Mouse (Mus musculus) CH12.LX (cell line): ENCODE measurements around the gene 9530053A07Rik. TPM values are rescaled to one million over a fixed set of nuclear protein-coding genes. Genes with fewer than 3 reads are reported as not detected.

ENCODE experiments used
- DNase-seq: peaks from one replicate; pipeline ENCODE4 v3.0.0-alpha.2; 2013; ENCODE audit errors: extremely low read depth
- H3K27ac ChIP-seq: 2 replicates; pipeline ENCODE4 v1.5.1; 2012; ENCODE audit warnings: low read depth, mild to moderate bottlenecking, control low read depth, moderate library complexity; ENCODE audit not compliant: insufficient read depth
- H3K27me3 ChIP-seq: replicated peaks from 2 replicates; pipeline ENCODE3; 2012; ENCODE audit warnings: inconsistent platforms
- H3K36me3 ChIP-seq, 2 experiments: replicated peaks in 1 of 2; 2 replicates each; pipeline versions ENCODE3 to v1.6.1; 2012; ENCODE audit warnings: inconsistent platforms in 1 of 2, low read length in 1 of 2, mild to moderate bottlenecking in 1 of 2, mixed read lengths in 1 of 2, moderate library complexity in 1 of 2; ENCODE audit not compliant: control insufficient read depth in 1 of 2, insufficient read depth in 1 of 2
- H3K4me1 ChIP-seq, 2 experiments: 2 replicates each; pipeline ENCODE4 v1.6.1; 2012; ENCODE audit warnings: inconsistent platforms in 1 of 2, moderate library complexity in 1 of 2; ENCODE audit not compliant: insufficient read depth in 2 of 2, control insufficient read depth in 1 of 2
- H3K4me2 ChIP-seq: 2 replicates; pipeline ENCODE4 v1.6.1; 2012; ENCODE audit warnings: low read depth, mild to moderate bottlenecking, control low read depth; ENCODE audit not compliant: poor library complexity, insufficient read depth, severe bottlenecking
- H3K4me3 ChIP-seq, 3 experiments: fragments of 150-350 bp in 1 of 3; sonication (generic) in 1 of 3; replicated peaks in 1 of 3; 2 replicates each; pipeline versions ENCODE3 to v1.5.1; 2011 to 2012; ENCODE audit warnings: low read depth in 2 of 3, low read length in 2 of 3, mild to moderate bottlenecking in 2 of 3, moderate library complexity in 2 of 3, control low read depth in 1 of 3, improper control_type of control experiment in 1 of 3, inconsistent platforms in 1 of 3, mixed read lengths in 1 of 3; ENCODE audit not compliant: poor library complexity in 1 of 3
- H3K79me2 ChIP-seq: replicated peaks from 2 replicates; pipeline ENCODE4 v1.6.1; 2012; ENCODE audit warnings: mild to moderate bottlenecking, moderate library complexity; ENCODE audit not compliant: control insufficient read depth, poor library complexity, insufficient read depth, severe bottlenecking; ENCODE audit errors: extremely low read depth
- H3K9ac ChIP-seq: 2 replicates; pipeline ENCODE4 v1.6.1; 2012; ENCODE audit warnings: low read depth, mild to moderate bottlenecking, control low read depth, moderate library complexity; ENCODE audit not compliant: insufficient read depth
- H3K9me3 ChIP-seq: replicated peaks from 2 replicates; pipeline ENCODE3; 2012; ENCODE audit warnings: low read length, inconsistent platforms, mixed read lengths
- BHLHE40 ChIP-seq: IDR thresholded peaks from 2 replicates; pipeline ENCODE4 v1.6.1; 2011; ENCODE audit warnings: mild to moderate bottlenecking, low read depth, low read length, improper control_type of control experiment
- ELF1 ChIP-seq: IDR thresholded peaks from 2 replicates; pipeline ENCODE4 v1.6.1; 2014; ENCODE audit warnings: low read depth, mild to moderate bottlenecking, inconsistent platforms, low read length, improper control_type of control experiment
- ETS1 ChIP-seq: conservative IDR thresholded peaks from 2 replicates; pipeline ENCODE4 v1.6.1; 2012; ENCODE audit warnings: low read depth, mild to moderate bottlenecking, inconsistent platforms, low read length, improper control_type of control experiment, moderate library complexity
- GABPA ChIP-seq: IDR thresholded peaks from 2 replicates; pipeline ENCODE4 v1.6.1; 2012; ENCODE audit warnings: low read depth, low read length, improper control_type of control experiment, inconsistent platforms; ENCODE audit not compliant: insufficient replicate concordance
- JUND ChIP-seq: conservative IDR thresholded peaks from 2 replicates; pipeline ENCODE4 v1.6.1; 2011; ENCODE audit warnings: low read depth, low read length, improper control_type of control experiment
- KAT2A ChIP-seq: IDR thresholded peaks from 2 replicates; pipeline ENCODE4 v1.6.1; 2012; ENCODE audit warnings: low read length, improper control_type of control experiment, inconsistent platforms; ENCODE audit not compliant: insufficient replicate concordance
- MAFK ChIP-seq: IDR thresholded peaks from 2 replicates; pipeline ENCODE4 v1.6.1; 2011; ENCODE audit warnings: low read length, improper control_type of control experiment; ENCODE audit not compliant: insufficient replicate concordance
- MAX ChIP-seq: IDR thresholded peaks from 2 replicates; pipeline ENCODE4 v1.6.1; 2011; ENCODE audit warnings: low read length, improper control_type of control experiment
- MYC ChIP-seq: IDR thresholded peaks from 2 replicates; pipeline ENCODE4 v1.6.1; 2011; ENCODE audit warnings: low read depth, mild to moderate bottlenecking, improper control_type of control experiment, low read length
- NRF1 ChIP-seq: IDR thresholded peaks from 2 replicates; pipeline ENCODE4 v1.6.1; 2014; ENCODE audit warnings: low read depth, mild to moderate bottlenecking, inconsistent platforms, low read length, improper control_type of control experiment, moderate library complexity
- POLR2A ChIP-seq: IDR thresholded peaks from 2 replicates; pipeline ENCODE4 v1.6.1; 2011; ENCODE audit warnings: low read depth, mild to moderate bottlenecking, improper control_type of control experiment, low read length
- RAD21 ChIP-seq: IDR thresholded peaks from 2 replicates; pipeline ENCODE4 v1.6.1; 2011; ENCODE audit warnings: low read depth, mild to moderate bottlenecking, low read length, improper control_type of control experiment, moderate library complexity
- SIN3A ChIP-seq: IDR thresholded peaks from 2 replicates; pipeline ENCODE4 v1.6.1; 2012; ENCODE audit warnings: low read length, improper control_type of control experiment, inconsistent platforms
- USF1 ChIP-seq: IDR thresholded peaks from 2 replicates; pipeline ENCODE4 v1.6.1; 2014; ENCODE audit warnings: low read depth, mild to moderate bottlenecking, inconsistent platforms, low read length, improper control_type of control experiment
- ZKSCAN1 ChIP-seq: IDR thresholded peaks from 2 replicates; pipeline ENCODE4 v1.6.1; 2012; ENCODE audit warnings: low read depth, inconsistent platforms, low read length, improper control_type of control experiment, borderline replicate concordance
- dilution Hi-C: fragments of 300-500 bp; cut with MboI; formaldehyde crosslinking; loops from 2 replicates; pipeline ENCODE4 v1.14.3; 2020; ENCODE audit warnings: low sequenced_read_pairs; ENCODE audit not compliant: extremely low pct_unique_long_range_greater_than_20kb, extremely low pct_ligation_motif_present
- in situ Hi-C: fragments of 300-500 bp; cut with MboI; formaldehyde crosslinking; loops from 3 replicates; pipeline ENCODE4 v1.14.3; 2019; ENCODE audit warnings: low sequenced_read_pairs, low pct_ligation_motif_present, low pct_unique_long_range_greater_than_20kb, mixed read lengths
- polyA plus RNA-seq: library from polyadenylated mRNA; unstranded; fragments of >175 nt; gene quantifications from 2 replicates; pipeline ENCODE4 v1.2.1, GENCODE M21; 2012; ENCODE audit warnings: low read depth; ENCODE audit not compliant: insufficient read length
- total RNA-seq, 2 experiments: library from RNA; depleted of rRNA; stranded (reverse); fragments of 300-350 nt in 1 of 2; fragments of >200 nt in 1 of 2; gene quantifications; 2 replicates each; pipeline ENCODE4 v1.2.3; 2012 to 2014

The 9530053A07Rik gene
- total and polyA plus RNA-seq, 3 experiments = 0.03 to 0.64 (median 0.05) TPM

GRCm38 (mm10) chr7:28093541-28093940 lies 35.7 kb upstream of the 9530053A07Rik start:
- Histone ChIP-seq H3K9ac (no peak overlapping the region), H3K4me1 (no peaks in the 10 kb centered on the region), H3K4me2 (no peak overlapping the region), H3K36me3 (no peaks in the 10 kb centered on the region), H3K79me2 (no peaks in the 10 kb centered on the region), H3K9me3 (no peaks in the 10 kb centered on the region), H3K27ac (no peak overlapping the region), H3K27me3 (peaks cover 51% of the 10 kb centered on the region), H3K4me3 (no peak overlapping the region)
- dilution Hi-C loops (no loop called here), in situ Hi-C loops (no loop called here)
- no peak for DNase-seq
- TF ChIP-seq JUND (no peak), MAFK (no peak), BHLHE40 (no peak), SIN3A (no peak), RAD21 (no peak), POLR2A (no peak), ZKSCAN1 (no peak), GABPA (no peak), NRF1 (no peak), USF1 (no peak), ELF1 (no peak), MAX (no peak)

- in situ Hi-C loops = no loop called here
- DNase-seq = no peak
Measured at GRCm38 (mm10) chr7:28099101-28099500, 30.2 kb upstream of the 9530053A07Rik start.

More at GRCm38 (mm10) chr7:28099101-28099500, 30.2 kb upstream of the 9530053A07Rik start:
- H3K9me3 ChIP-seq = peaks cover 8% of the 10 kb centered on the region
- no peak overlapping the region for H3K27ac ChIP-seq
- no peaks in the 10 kb centered on the region for H3K4me1 ChIP-seq
- no peak overlapping the region for H3K9ac ChIP-seq
- dilution Hi-C loops = no loop called here
- H3K36me3 ChIP-seq = no peaks in the 10 kb centered on the region
- no peaks in the 10 kb centered on the region for H3K79me2 ChIP-seq
- H3K4me2 ChIP-seq = no peak overlapping the region
- TF ChIP-seq SIN3A = no peak
- TF ChIP-seq MAX = no peak
- no peak for TF ChIP-seq ETS1
- TF ChIP-seq KAT2A = no peak
- no peak for TF ChIP-seq MYC
- peaks cover 20% of the 10 kb centered on the region for H3K27me3 ChIP-seq
- no peak overlapping the region for H3K4me3 ChIP-seq
